Mouse (Mus musculus) c-Kit-positive CD71-negative TER-119-negative erythroid progenitor cells, embryonic 14.5 days (primary cell): ENCODE measurements at regions not wholly inside any gene's neighbourhood (a gene's known extent, or its start where the extent isn't known, plus 50 kb on each side); places are given as distances from the start of the nearest gene placed in this dataset.

ENCODE experiments used
- DNase-seq: peaks from one replicate; pipeline ENCODE4 v3.0.0-alpha.2; 2013; ENCODE audit warnings: low read depth

GRCm38 (mm10) chr14:80484256-80484655 lies 500.4 kb downstream of the Olfm4 start:
- DNase-seq: no peak

- DNase-seq: no peak
These were observed 501.3 kb downstream of the Olfm4 start for GRCm38 (mm10) chr14:80485149-80485548.

DNA sequence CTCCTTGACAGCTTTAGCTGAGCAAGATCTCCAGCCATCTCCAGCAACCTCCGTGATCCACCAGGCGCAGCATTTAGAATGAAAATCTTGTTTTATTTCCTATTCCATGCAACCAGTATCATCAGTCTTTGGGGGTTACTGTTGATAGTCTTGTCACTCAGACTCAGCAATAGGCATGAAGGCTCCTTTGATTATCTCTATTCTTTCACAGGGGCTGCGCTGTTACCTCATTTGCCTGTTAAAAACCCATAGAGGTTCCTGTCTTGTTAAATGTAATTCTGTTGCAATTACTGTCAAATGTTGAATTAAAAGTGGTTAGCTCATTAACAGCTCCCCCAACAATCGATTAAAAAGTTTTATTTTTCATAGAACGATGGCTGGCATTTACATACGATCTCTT lies 502.7 kb downstream of the Olfm4 start:
- no peak for DNase-seq

- DNase-seq: no peak
These were observed 508.4 kb downstream of the Olfm4 start for GRCm38 (mm10) chr14:80492043-80492900.

- DNase-seq: no peak
These were observed 509.0 kb downstream of the Olfm4 start for GRCm38 (mm10) chr14:80492901-80493279.

GRCm38 (mm10) chr14:80504351-80504750 lies 520.5 kb downstream of the Olfm4 start:
- DNase-seq: no peak

DNA sequence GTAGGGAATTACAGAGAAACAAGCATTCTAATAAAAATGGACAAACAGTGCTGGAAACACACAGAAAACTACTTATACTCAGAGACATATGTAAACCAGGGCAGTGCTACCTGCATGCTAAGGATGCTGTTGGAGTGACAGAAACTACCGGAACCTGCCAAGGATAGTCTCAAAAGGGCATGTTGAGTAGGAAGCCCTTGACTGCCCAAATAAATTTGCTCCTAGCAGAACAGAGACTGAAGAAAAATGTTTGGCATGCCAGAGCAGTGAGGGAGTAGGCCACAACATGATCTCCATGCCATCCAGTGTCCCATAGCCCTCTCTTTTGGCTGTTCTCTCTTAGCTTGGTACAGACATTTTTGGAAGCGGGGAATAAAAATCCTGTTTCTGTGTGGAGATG lies 532.7 kb downstream of the Olfm4 start:
- no peak for DNase-seq

DNA sequence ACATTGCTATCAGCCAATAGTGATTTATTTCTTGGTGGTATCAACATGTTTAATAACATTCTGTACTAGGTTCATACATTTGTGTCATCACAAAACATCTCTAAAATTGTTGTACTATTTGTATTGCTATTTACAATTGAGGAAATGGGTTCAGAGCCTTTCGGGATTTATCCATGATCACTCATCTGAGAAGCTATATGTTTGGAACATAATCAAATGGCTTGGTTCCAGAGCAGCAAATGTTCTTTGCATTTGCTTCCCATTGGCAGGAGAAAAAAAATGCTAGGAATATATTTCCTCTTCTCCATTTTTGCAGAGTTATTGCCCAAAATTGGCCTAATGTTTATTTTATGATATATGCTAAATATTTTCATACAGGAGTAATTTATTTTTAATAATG lies 537.3 kb downstream of the Olfm4 start:
- DNase-seq: no peak

DNA sequence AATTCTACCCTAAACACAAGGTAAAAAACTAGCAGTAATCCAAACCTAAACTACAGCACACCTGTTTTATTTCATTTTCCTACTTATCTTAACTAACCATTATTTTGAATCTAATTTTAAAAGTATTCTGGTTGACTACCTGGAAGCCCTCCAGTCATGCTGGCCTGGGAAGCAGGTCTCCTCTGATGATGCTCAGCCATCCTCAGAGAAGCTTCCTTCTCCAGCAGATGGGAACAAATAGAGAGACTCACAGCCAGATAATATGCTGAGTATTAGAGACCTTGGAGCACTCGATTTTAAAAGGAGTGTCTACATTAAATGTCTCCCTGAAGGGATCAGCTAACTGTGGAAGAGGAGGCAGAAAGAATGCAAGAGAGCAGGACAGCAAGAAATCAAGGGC lies 537.8 kb downstream of the Olfm4 start:
- no peak for DNase-seq

DNA sequence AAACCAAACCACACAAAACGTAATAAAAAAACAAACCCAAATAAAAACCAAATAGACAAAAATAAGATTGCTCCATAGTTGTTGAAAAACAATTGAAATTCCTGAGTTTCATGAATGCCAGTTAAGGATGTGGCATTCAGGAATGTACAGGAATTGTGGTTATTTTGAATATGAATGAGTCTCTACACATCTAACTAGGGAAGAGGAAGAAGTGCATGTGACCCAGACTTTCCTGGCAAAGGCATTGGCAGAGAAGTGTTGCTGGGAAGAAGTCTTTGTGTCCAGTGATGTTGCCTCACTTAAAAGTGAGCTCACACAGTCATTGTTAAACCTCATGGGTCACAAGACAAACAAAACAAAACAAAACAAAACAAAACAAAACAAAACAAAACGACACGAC lies 538.7 kb downstream of the Olfm4 start:
- no peak for DNase-seq

DNA sequence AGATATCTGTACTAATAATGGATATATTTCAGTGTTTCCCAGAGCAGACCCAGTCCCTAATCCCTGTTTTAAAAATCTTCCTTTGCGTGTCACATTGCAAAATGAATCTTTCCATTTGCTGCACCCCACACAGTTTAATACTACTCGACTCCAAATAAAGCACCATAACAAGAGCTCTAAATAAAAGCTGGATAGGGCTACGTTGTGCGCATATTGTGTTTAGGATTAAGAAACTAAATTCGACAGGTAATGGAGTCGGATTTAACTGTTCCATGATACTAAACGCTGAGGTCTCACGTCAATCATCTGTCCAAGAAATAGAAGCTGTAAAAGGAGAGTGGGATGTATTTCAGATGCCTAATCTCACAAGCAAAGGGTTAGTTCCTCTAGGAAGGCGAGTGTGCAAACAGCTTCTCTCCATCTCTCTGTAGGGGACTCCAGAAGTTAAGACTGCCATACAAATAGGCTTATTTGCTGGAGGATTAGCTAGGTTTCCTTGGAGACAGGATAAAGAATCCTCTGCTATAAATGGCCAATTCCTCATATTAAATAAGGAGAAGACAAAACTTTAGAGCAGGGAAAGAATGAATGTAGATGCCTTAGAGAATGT lies 544.6 kb downstream of the Olfm4 start:
- DNase-seq: no peak

DNA sequence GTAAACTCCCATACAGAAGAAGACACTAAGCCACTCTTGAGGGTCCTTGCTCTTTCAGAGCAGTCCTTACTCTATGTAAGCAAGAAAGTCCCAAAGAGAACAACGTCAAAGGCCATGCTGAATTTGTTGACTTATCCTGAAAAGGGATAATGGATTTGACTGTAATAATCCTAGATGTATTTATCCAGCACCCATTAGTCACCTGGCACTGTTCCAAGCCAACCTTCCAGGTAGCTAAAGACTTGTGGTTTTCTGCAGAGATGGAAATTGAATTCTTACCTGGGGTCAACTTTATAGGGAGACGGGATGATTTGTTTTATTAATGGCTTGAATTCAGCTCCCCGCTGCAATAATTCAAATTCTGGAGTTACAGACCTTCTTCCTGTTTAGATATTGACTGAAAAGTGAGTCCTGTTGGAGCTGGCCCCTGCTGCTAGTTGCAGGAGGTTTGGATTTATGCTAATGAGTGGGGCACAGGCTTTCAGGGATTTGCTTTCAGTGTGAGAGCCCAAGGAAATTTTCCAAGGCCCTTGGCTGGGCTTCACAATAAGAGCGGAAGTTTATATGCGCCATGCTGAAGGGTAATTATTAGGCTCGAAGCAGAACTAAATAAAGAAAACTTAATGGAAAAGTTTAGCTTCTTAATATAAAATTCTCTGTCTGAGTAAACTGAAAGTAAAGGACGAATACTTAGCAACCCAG lies 552.3 kb downstream of the Olfm4 start:
- DNase-seq: no peak

GRCm38 (mm10) chr14:80559950-80560349 lies 576.1 kb downstream of the Olfm4 start:
- no peak for DNase-seq
